Mouse (Mus musculus) hindbrain, embryonic 11.5 days (tissue): Measurements from ENCODE around the gene Pdzd2. TPM values are rescaled to one million over a fixed set of nuclear protein-coding genes. Genes with fewer than 3 reads are reported as not detected.
A peak's percentile ranks its signal among the peaks of the same experiment; 100 is the strongest.
"Not testable (repeated sequence)": the region's sequence is repeated elsewhere in the genome, so short reads cannot be mapped to it uniquely, and the experiment has no call there.

Experiments used
- ATAC-seq: fragments of 200-750 bp; cut with Nextera tagmentation; 2 replicates; pipeline ENCODE4 v1.8.0; 2017; ENCODE audit warnings: mild to moderate bottlenecking, moderate TSS enrichment, moderate library complexity; ENCODE audit not compliant: low FRiP score
- DNase-seq: peaks from one replicate; pipeline ENCODE4 v3.0.0-alpha.2; 2015; ENCODE audit warnings: low spot score
- H3K27ac ChIP-seq: fragments of 300-500 bp; sonication (generic); 2 replicates; pipeline ENCODE4 v1.5.1; 2014; ENCODE audit warnings: mild to moderate bottlenecking, low read depth, low read length
- H3K27me3 ChIP-seq: fragments of 300-500 bp; sonication (generic); 2 replicates; pipeline ENCODE4 v1.6.1; 2014; ENCODE audit warnings: mild to moderate bottlenecking, low read length, moderate library complexity, mixed read lengths; ENCODE audit not compliant: control insufficient read depth, insufficient read depth
- H3K36me3 ChIP-seq: fragments of 300-500 bp; sonication (generic); 2 replicates; pipeline ENCODE4 v1.6.1; 2014; ENCODE audit warnings: mild to moderate bottlenecking, low read length, moderate library complexity, mixed read lengths; ENCODE audit not compliant: control insufficient read depth, insufficient read depth
- H3K4me1 ChIP-seq: fragments of 300-500 bp; sonication (generic); replicated peaks from 2 replicates; pipeline ENCODE4 v1.6.1; 2014; ENCODE audit warnings: low read length, mixed read lengths; ENCODE audit not compliant: control insufficient read depth, insufficient read depth
- H3K4me2 ChIP-seq: fragments of 300-500 bp; sonication (generic); replicated peaks from 2 replicates; pipeline ENCODE4 v1.6.1; 2014; ENCODE audit warnings: mild to moderate bottlenecking, low read depth, low read length
- H3K4me3 ChIP-seq: fragments of 300-500 bp; sonication (generic); 2 replicates; pipeline ENCODE4 v1.5.1; 2014; ENCODE audit warnings: low read depth, low read length
- H3K9ac ChIP-seq: fragments of 300-500 bp; sonication (generic); 2 replicates; pipeline ENCODE4 v1.6.1; 2014; ENCODE audit warnings: low read depth, low read length
- H3K9me3 ChIP-seq: fragments of 300-500 bp; sonication (generic); 2 replicates; pipeline ENCODE4 v1.6.1; 2016; ENCODE audit warnings: low read length; ENCODE audit not compliant: control insufficient read depth
- WGBS: fragments of 180-500 bp; shearing (Covaris S2); extraction: QIAGEN DNeasy Blood & Tissue Kit; methylation state at CpG from one replicate; pipeline ENCODE4 v1.1.7; 2014; 5-methylcytosine and 5-hydroxymethylcytosine counted together
- polyA plus RNA-seq: library from polyadenylated mRNA; unstranded; fragments of >200 nt; fragmentation: Nextera tagmentation; extraction: Ambion mirVana; gene quantifications from 2 replicates; pipeline ENCODE4 v1.2.1, GENCODE M21; 2014

Pdzd2 gene
- polyA plus RNA-seq, 1 experiment from 2014 or later, result 5.5 TPM

GRCm38 (mm10) chr15:12367306-12368080 lies 372.2 kb downstream of the Pdzd2 start:
- DNase-seq, result no peak
- H3K4me3 ChIP-seq, result no peak overlapping the region
- no peak for ATAC-seq
- H3K9ac ChIP-seq, result no peak overlapping the region
- H3K4me2 ChIP-seq, result no peak overlapping the region
- WGBS, result 58% methylated on average over 13 of the region's 13 CpGs
- H3K27ac ChIP-seq, result no peak overlapping the region
- H3K36me3 ChIP-seq, result no peaks in the 10 kb centered on the region
- peaks cover 10% of the 10 kb centered on the region for H3K4me1 ChIP-seq
- H3K9me3 ChIP-seq, result no peaks in the 10 kb centered on the region
- H3K27me3 ChIP-seq, result no peaks in the 10 kb centered on the region

GRCm38 (mm10) chr15:12366580-12367305 lies 373.0 kb downstream of the Pdzd2 start:
- not testable (repeated sequence) for H3K4me3 ChIP-seq, DNase-seq, H3K36me3 ChIP-seq, ATAC-seq, H3K27me3 ChIP-seq, H3K27ac ChIP-seq, H3K9me3 ChIP-seq, H3K4me2 ChIP-seq, H3K4me1 ChIP-seq, H3K9ac ChIP-seq
- WGBS, result 93% methylated on average over 11 of the region's 11 CpGs

- Histone ChIP-seq H3K27me3 (no peaks in the 10 kb centered on the region), H3K4me3 (no peak overlapping the region), H3K9ac (no peak overlapping the region), H3K4me1 (peaks cover 8% of the 10 kb centered on the region), H3K4me2 (no peak overlapping the region), H3K9me3 (no peaks in the 10 kb centered on the region), H3K36me3 (no peaks in the 10 kb centered on the region), H3K27ac (peak overlapping the region; percentile 62)
- WGBS, result 31% methylated on average over 3 of the region's 3 CpGs
- ATAC-seq (peak; percentile 89), DNase-seq (peak; percentile 77)
These were observed 373.7 kb downstream of the Pdzd2 start for GRCm38 (mm10) chr15:12366072-12366469.

GRCm38 (mm10) chr15:12365416-12366071 lies 374.2 kb downstream of the Pdzd2 start:
- no peak for DNase-seq
- Histone ChIP-seq H3K27ac (peak overlapping the region; percentile 62), H3K4me2 (no peak overlapping the region), H3K4me3 (no peak overlapping the region), H3K4me1 (peaks cover 8% of the 10 kb centered on the region), H3K36me3 (no peaks in the 10 kb centered on the region), H3K9me3 (no peaks in the 10 kb centered on the region), H3K27me3 (no peaks in the 10 kb centered on the region), H3K9ac (no peak overlapping the region)
- ATAC-seq, result no peak
- WGBS, result 79% methylated on average over 15 of the region's 15 CpGs

GRCm38 (mm10) chr15:12364096-12364495 lies 375.6 kb downstream of the Pdzd2 start:
- Histone ChIP-seq H3K4me1 (peaks cover 8% of the 10 kb centered on the region), H3K36me3 (no peaks in the 10 kb centered on the region), H3K4me3 (no peak overlapping the region), H3K27me3 (no peaks in the 10 kb centered on the region), H3K4me2 (no peak overlapping the region), H3K27ac (no peak overlapping the region), H3K9ac (no peak overlapping the region), H3K9me3 (no peaks in the 10 kb centered on the region)
- 90% methylated on average over 4 of the region's 4 CpGs for WGBS
- DNase-seq (no peak), ATAC-seq (no peak)

- no peak overlapping the region for H3K4me2 ChIP-seq
- WGBS, result 84% methylated on average over 6 of the region's 6 CpGs
- no peak for DNase-seq
These were observed 377.1 kb downstream of the Pdzd2 start for GRCm38 (mm10) chr15:12362701-12363040.

GRCm38 (mm10) chr15:12362001-12362700 lies 377.6 kb downstream of the Pdzd2 start:
- DNase-seq, result no peak
- WGBS, result 88% methylated on average over 14 of the region's 14 CpGs
- H3K27ac ChIP-seq, result no peak overlapping the region

More at GRCm38 (mm10) chr15:12362701-12363040, 377.1 kb downstream of the Pdzd2 start:
- peaks cover 8% of the 10 kb centered on the region for H3K4me1 ChIP-seq
- no peaks in the 10 kb centered on the region for H3K9me3 ChIP-seq
- H3K9ac ChIP-seq, result no peak overlapping the region
- ATAC-seq, result no peak
- H3K27ac ChIP-seq, result no peak overlapping the region
- H3K36me3 ChIP-seq, result no peaks in the 10 kb centered on the region
- H3K27me3 ChIP-seq, result no peaks in the 10 kb centered on the region
- H3K4me3 ChIP-seq, result no peak overlapping the region

GRCm38 (mm10) chr15:12360519-12361212 lies 379.1 kb downstream of the Pdzd2 start:
- Histone ChIP-seq H3K27ac (no peak overlapping the region), H3K4me1 (peaks cover under 1% of the 10 kb centered on the region; the same call in 1 of the 2 replicates), H3K4me3 (no peak overlapping the region), H3K36me3 (no peaks in the 10 kb centered on the region), H3K4me2 (no peak overlapping the region), H3K9me3 (no peaks in the 10 kb centered on the region), H3K9ac (no peak overlapping the region), H3K27me3 (no peaks in the 10 kb centered on the region)
- DNase-seq (no peak), ATAC-seq (no peak)
- WGBS, result 77% methylated on average over 19 of the region's 19 CpGs

More at GRCm38 (mm10) chr15:12362001-12362700, 377.6 kb downstream of the Pdzd2 start:
- H3K9ac ChIP-seq, result no peak overlapping the region
- H3K9me3 ChIP-seq, result no peaks in the 10 kb centered on the region
- H3K4me1 ChIP-seq, result peaks cover 8% of the 10 kb centered on the region
- no peak for ATAC-seq
- H3K36me3 ChIP-seq, result no peaks in the 10 kb centered on the region
- no peak overlapping the region for H3K4me2 ChIP-seq
- no peak overlapping the region for H3K4me3 ChIP-seq
- H3K27me3 ChIP-seq, result no peaks in the 10 kb centered on the region
